Mouse (Mus musculus) midbrain, postnatal 0 days (tissue): ENCODE data around the gene Prrc2b. TPM values are rescaled to one million over a fixed set of nuclear protein-coding genes. Genes with fewer than 3 reads are reported as not detected.

Experiments used
- ATAC-seq: fragments of 200-750 bp; cut with Nextera tagmentation; 2 replicates; pipeline ENCODE4 v1.8.0; 2017; ENCODE audit warnings: moderate number of reproducible peaks, mild to moderate bottlenecking, moderate TSS enrichment, moderate library complexity; ENCODE audit not compliant: low FRiP score
- DNase-seq: peaks from one replicate; pipeline ENCODE4 v3.0.0-alpha.2; 2015; ENCODE audit warnings: low spot score
- H3K27ac ChIP-seq: fragments of 300-500 bp; sonication (generic); 2 replicates; pipeline ENCODE4 v1.5.1; 2014; ENCODE audit warnings: low read depth, mild to moderate bottlenecking, low read length, mixed read lengths
- H3K27me3 ChIP-seq: fragments of 300-500 bp; sonication (generic); 2 replicates; pipeline ENCODE4 v1.6.1; 2014; ENCODE audit warnings: low read length, control low read depth, mixed read lengths; ENCODE audit not compliant: insufficient read depth
- H3K36me3 ChIP-seq: fragments of 300-500 bp; sonication (generic); 2 replicates; pipeline ENCODE4 v1.6.1; 2014; ENCODE audit warnings: low read length, control low read depth, mixed read lengths; ENCODE audit not compliant: insufficient read depth
- H3K4me1 ChIP-seq: fragments of 300-500 bp; sonication (generic); 2 replicates; pipeline ENCODE4 v1.6.1; 2014; ENCODE audit warnings: mild to moderate bottlenecking, control low read depth, antibody characterized with exemption, low read length, mixed read lengths; ENCODE audit not compliant: insufficient read depth
- H3K4me2 ChIP-seq: fragments of 300-500 bp; sonication (generic); 2 replicates; pipeline ENCODE4 v1.6.1; 2014; ENCODE audit warnings: low read depth, mild to moderate bottlenecking, low read length, mixed read lengths; ENCODE audit not compliant: poor library complexity, severe bottlenecking
- H3K4me3 ChIP-seq: fragments of 300-500 bp; sonication (generic); 2 replicates; pipeline ENCODE4 v1.5.1; 2014; ENCODE audit warnings: low read depth, mild to moderate bottlenecking, low read length, moderate library complexity
- H3K9ac ChIP-seq: fragments of 300-500 bp; sonication (generic); replicated peaks from 2 replicates; pipeline ENCODE4 v1.6.1; 2014; ENCODE audit warnings: mild to moderate bottlenecking, low read length, moderate library complexity, mixed read lengths; ENCODE audit not compliant: poor library complexity, severe bottlenecking
- H3K9me3 ChIP-seq: fragments of 300-500 bp; sonication (generic); 2 replicates; pipeline ENCODE4 v1.6.1; 2016; ENCODE audit warnings: low read length, control low read depth
- CTCF ChIP-seq: IDR thresholded peaks from 2 replicates; pipeline ENCODE4 v1.5.1; 2016; ENCODE audit warnings: antibody characterized with exemption, mild to moderate bottlenecking
- WGBS: fragments of 180-500 bp; shearing (Covaris S2); extraction: QIAGEN DNeasy Blood & Tissue Kit; methylation state at CpG from one replicate; pipeline ENCODE4 v1.1.7; 2014; 5-methylcytosine and 5-hydroxymethylcytosine counted together
- microRNA-seq: library from miRNA; unstranded; fragments of <30 nt; microRNA quantifications from one replicate; pipeline ENCODE4, GENCODE M21; 2016; ENCODE audit warnings: borderline number of aligned reads
- polyA plus RNA-seq: library from polyadenylated mRNA; unstranded; fragments of >200 nt; fragmentation: Nextera tagmentation; extraction: Ambion mirVana; gene quantifications from 2 replicates; pipeline ENCODE4 v1.2.1, GENCODE M21; 2015
- total RNA-seq: library from RNA; depleted of rRNA; stranded (reverse); fragments of >200 nt; gene quantifications from 2 replicates; pipeline ENCODE4 v1.2.3, GENCODE M21; 2014; rRNA removed

Gene Prrc2b
- total and polyA plus RNA-seq, 2 experiments from 2014 or later: 65.9 to 164 TPM

- H3K9ac ChIP-seq: no peak overlapping the region
Measured at GRCm38 (mm10) chr2:32283986-32284385, 133.1 kb downstream of the Prrc2b start.

More at GRCm38 (mm10) chr2:32283986-32284385, 133.1 kb downstream of the Prrc2b start:
- DNase-seq (no peak), ATAC-seq (no peak)
- H3K27me3 ChIP-seq: no peaks in the 10 kb centered on the region
- peaks cover 8% of the 10 kb centered on the region; the same call in 1 of the 2 replicates for H3K4me1 ChIP-seq
- H3K36me3 ChIP-seq: peaks cover 29% of the 10 kb centered on the region
- no peak overlapping the region for H3K4me3 ChIP-seq
- H3K27ac ChIP-seq: no peak overlapping the region
- no peaks in the 10 kb centered on the region for H3K9me3 ChIP-seq
- WGBS: 95% methylated on average over 3 of the region's 3 CpGs
- H3K4me2 ChIP-seq: no peak overlapping the region
- no peak for TF ChIP-seq CTCF

Small RNA genes lying within 50 kb of the gene (microRNA-seq; reads per million reads assigned to microRNA genes)
- not detected for gene Gm27805

Other genes starting within 250 kb of the Prrc2b start
- gene Aif1l, start 200.9 kb upstream of the Prrc2b start, total RNA-seq: 20.2 and 24.1 TPM in 2 replicates
- 19.1 and 21.4 TPM in 2 replicates for gene Aif1l, start 200.9 kb upstream of the Prrc2b start, polyA plus RNA-seq
- gene Nup214, start 176.6 kb upstream of the Prrc2b start, total RNA-seq: 28.5 and 29.0 TPM in 2 replicates
- 59.7 and 67.0 TPM in 2 replicates for gene Nup214, start 176.6 kb upstream of the Prrc2b start, polyA plus RNA-seq
- 0.77 and 0.85 TPM in 2 replicates for gene Fam78a, start 66.2 kb upstream of the Prrc2b start, total RNA-seq
- 0.35 and 0.93 TPM in 2 replicates for gene Fam78a, start 66.2 kb upstream of the Prrc2b start, polyA plus RNA-seq
- 31.2 and 47.0 TPM in 2 replicates for gene Plpp7, start 55.6 kb upstream of the Prrc2b start, total RNA-seq
- 24.9 and 29.0 TPM in 2 replicates for gene Plpp7, start 55.6 kb upstream of the Prrc2b start, polyA plus RNA-seq
- 48.6 and 48.9 TPM in 2 replicates for gene Pomt1, start 85.5 kb downstream of the Prrc2b start, total RNA-seq
- gene Pomt1, start 85.5 kb downstream of the Prrc2b start, polyA plus RNA-seq: 21.5 and 23.5 TPM in 2 replicates
- 138 and 142 TPM in 2 replicates for gene Uck1, start 109.1 kb downstream of the Prrc2b start, total RNA-seq
- gene Uck1, start 109.1 kb downstream of the Prrc2b start, polyA plus RNA-seq: 110 and 121 TPM in 2 replicates
- gene Golga2, start 136.3 kb downstream of the Prrc2b start, total RNA-seq: 57.4 and 68.8 TPM in 2 replicates
- gene Golga2, start 136.3 kb downstream of the Prrc2b start, polyA plus RNA-seq: 27.7 and 30.1 TPM in 2 replicates
- gene Swi5, start 137.0 kb downstream of the Prrc2b start, total RNA-seq: 292 and 375 TPM in 2 replicates
- gene Swi5, start 137.0 kb downstream of the Prrc2b start, polyA plus RNA-seq: 463 and 486 TPM in 2 replicates
- gene Ciz1, start 201.2 kb downstream of the Prrc2b start, total RNA-seq: 63.7 and 81.8 TPM in 2 replicates
- 47.3 and 48.8 TPM in 2 replicates for gene Ciz1, start 201.2 kb downstream of the Prrc2b start, polyA plus RNA-seq
- gene Dnm1, start 202.3 kb downstream of the Prrc2b start, total RNA-seq: 170 and 186 TPM in 2 replicates
- 105 and 107 TPM in 2 replicates for gene Dnm1, start 202.3 kb downstream of the Prrc2b start, polyA plus RNA-seq
- gene 1110008P14Rik, start 230.9 kb downstream of the Prrc2b start, total RNA-seq: 336 and 450 TPM in 2 replicates
- gene 1110008P14Rik, start 230.9 kb downstream of the Prrc2b start, polyA plus RNA-seq: 198 and 224 TPM in 2 replicates
- gene Lcn2, start 237.2 kb downstream of the Prrc2b start, total RNA-seq: 0.57 TPM in 1 of 2 replicates, not detected in the other
- 0.35 and 0.44 TPM in 2 replicates for gene Lcn2, start 237.2 kb downstream of the Prrc2b start, polyA plus RNA-seq
- 33.3 and 41.1 TPM in 2 replicates for gene Ptges2, start 244.8 kb downstream of the Prrc2b start, total RNA-seq
- gene Ptges2, start 244.8 kb downstream of the Prrc2b start, polyA plus RNA-seq: 56.2 and 62.3 TPM in 2 replicates